ENCODE assay signal across 9 mouse cellular contexts in the genomic region with DNA sequence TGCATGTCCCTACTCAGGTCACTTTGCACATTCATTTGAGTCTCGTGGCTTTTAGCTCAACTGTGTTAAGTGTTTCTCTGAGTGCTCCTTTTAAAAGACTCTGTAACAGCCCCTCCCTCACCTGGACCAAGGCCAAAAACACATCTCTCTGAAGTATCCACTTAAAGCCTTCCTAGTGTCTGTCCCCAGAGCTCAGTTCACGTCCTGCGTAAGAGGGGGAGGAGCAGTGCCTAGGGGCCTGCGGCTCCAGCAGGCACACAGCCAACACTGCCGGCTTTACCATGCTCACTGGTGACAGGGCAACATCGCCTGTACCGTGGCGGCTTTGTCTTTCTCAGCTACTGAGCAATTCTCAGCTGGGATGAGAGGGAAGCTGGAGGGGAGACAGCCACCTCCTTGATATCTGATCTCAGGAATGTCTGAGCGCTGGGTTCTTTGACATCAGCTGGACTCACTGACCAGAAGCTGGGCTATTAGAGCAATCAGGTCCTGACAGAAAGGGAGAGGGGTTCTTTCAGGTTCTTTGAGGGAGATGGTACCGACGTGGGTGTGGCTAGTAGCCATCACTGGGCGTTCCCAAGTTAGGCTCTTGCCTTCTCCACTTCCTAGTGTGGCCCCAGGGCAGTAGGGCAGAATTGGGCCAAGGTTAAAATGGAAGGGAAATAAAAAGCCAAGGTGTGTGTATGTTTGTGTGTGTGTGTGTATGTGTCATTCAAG. TPM values are rescaled to one million over a fixed set of nuclear protein-coding genes. Genes with fewer than 3 reads are reported as not detected.
A peak's percentile ranks its signal among the peaks of the same experiment; 100 is the strongest.
DNase-seq lines count a peak whose midpoint lies in the region; TF ChIP-seq lines count a peak whose summit lies in the region.
"Had no signal": no experiment of that assay in that cellular context is flagged by ENCODE, and none has a peak within 500 bp of the region (broad histone marks: within the 10 kb centered on the region; RNA-seq: fewer than 3 reads in every experiment).

No protein-coding gene starts in this region.

- H3K27ac ChIP-seq in cortical plate, adult 2 months (ENCODE audit: insufficient read depth, low read length), result peak overlapping the region; percentile 77; the same call in 1 of the 2 replicates
- H3K27ac ChIP-seq: liver, embryonic 15.5 days had no signal

- peak; percentile 27 for DNase-seq in thymus, postnatal 4 days
- no peak for DNase-seq in thymus, postnatal 25 days
- DNase-seq in heart, postnatal 4 days, result peak; percentile 74
- DNase-seq in left cerebral cortex, postnatal 4 days, result peak; percentile 83
- peak; percentile 61 for DNase-seq in naive thymus-derived CD4-positive, alpha-beta T cell, adult 2 months (ENCODE audit: low read depth)
- no peak for DNase-seq in adipocyte (ENCODE audit: low spot score)
- no peak for DNase-seq in thymus, postnatal 36 days

- peak overlapping the region; percentile 86 for H3K4me3 ChIP-seq in cortical plate, adult 2 months (ENCODE audit: insufficient read depth, low read length)
- H3K4me3 ChIP-seq: liver, embryonic 15.5 days had no signal

- TF ChIP-seq CTCF in cortical plate, adult 2 months (IDR thresholded peaks at IDR 0.05; ENCODE audit: extremely low read depth, insufficient read depth, low read length), result no peak

- H3K4me1 ChIP-seq in cortical plate, adult 2 months (ENCODE audit: control insufficient read depth, insufficient read depth, low read length), result no peaks in the 10 kb centered on the region

- intact Hi-C loops in left cerebral cortex, postnatal 4 days (cut with DNase I), result no loop called here

- TF ChIP-seq POLR2A in cortical plate, adult 2 months (IDR thresholded peaks at IDR 0.05; ENCODE audit: extremely low read depth, insufficient read depth, low read length), result peak; percentile 43; the same call in 1 of the 2 replicates

RNA-seq across cellular contexts. Expression of a gene that starts 1.8 kb away (rescaled TPM):
- polyA plus RNA-seq in cortical plate, adult 2 months (2012; rRNA removed), result 52.3 and 54.1 TPM in 2 replicates
- 1 to 10 TPM; 1.7 to 2.5 TPM for total RNA-seq in heart, postnatal 4 days (2021)
- 10 to 100 TPM; 94.4 to 99.0 TPM for total RNA-seq in left cerebral cortex, postnatal 4 days (2021)

RNA-seq across cellular contexts. Expression of a gene that starts 21.8 kb away (rescaled TPM):
- polyA plus RNA-seq in cortical plate, adult 2 months (2012; rRNA removed), result 57.5 and 60.2 TPM in 2 replicates
- total RNA-seq in heart, postnatal 4 days (2021), result 100 to 1,000 TPM; 105 to 108 TPM
- 10 to 100 TPM; 50.5 to 52.2 TPM for total RNA-seq in left cerebral cortex, postnatal 4 days (2021)

RNA-seq across cellular contexts. Expression of a gene that starts 34.4 kb away (rescaled TPM):
- polyA plus RNA-seq in cortical plate, adult 2 months (2012; rRNA removed), result not detected in 2 replicates
- total RNA-seq in heart, postnatal 4 days (2021), result not detected
- not detected for total RNA-seq in left cerebral cortex, postnatal 4 days (2021)
- polyA plus RNA-seq: liver, embryonic 15.5 days had no signal

RNA-seq across cellular contexts. Expression of a gene that starts 54.3 kb away (rescaled TPM):
- 36.6 and 40.6 TPM in 2 replicates for polyA plus RNA-seq in cortical plate, adult 2 months (2012; rRNA removed)
- 1 to 10 TPM; 3.6 to 3.7 TPM for total RNA-seq in heart, postnatal 4 days (2021)
- total RNA-seq in left cerebral cortex, postnatal 4 days (2021), result 10 to 100 TPM; 16.6 to 20.8 TPM

RNA-seq across cellular contexts. Expression of a gene that starts 57.4 kb away (rescaled TPM):
- 92.0 and 106 TPM in 2 replicates for polyA plus RNA-seq in cortical plate, adult 2 months (2012; rRNA removed)
- 10 to 100 TPM; 31.8 to 34.1 TPM for total RNA-seq in heart, postnatal 4 days (2021)
- 10 to 100 TPM; 55.6 to 58.9 TPM for total RNA-seq in left cerebral cortex, postnatal 4 days (2021)

Comparison
In these comparisons a context has a peak if more than half of its experiments do, and no peak if none do; other contexts are left out.
1. DNase-seq: peak in thymus, postnatal 4 days (single experiment), heart, postnatal 4 days (single experiment), left cerebral cortex, postnatal 4 days (single experiment) and naive thymus-derived CD4-positive, alpha-beta T cell, adult 2 months (single experiment); none in thymus, postnatal 25 days (single experiment), adipocyte (single experiment) and thymus, postnatal 36 days (0 of 2).
2. RNA of a gene that starts 1.8 kb away (total RNA-seq): 94.4 to 99.0 TPM in left cerebral cortex, postnatal 4 days; 1.7 to 2.5 TPM in heart, postnatal 4 days; every median in the first group is over 10 times any median in the second.